Mouse (Mus musculus) kidney, postnatal 10 days (tissue): ENCODE measurements at regions not wholly inside any gene's neighbourhood (a gene's known extent, or its start where the extent isn't known, plus 50 kb on each side); places are given as distances from the start of the nearest gene placed in this dataset.

Experiments used
- DNase-seq: peaks from one replicate; pipeline ENCODE4 v3.0.0; 2021; ENCODE audit warnings: mixed read lengths

GRCm38 (mm10) chr16:10098511-10098910 is 71.5 kb upstream of the Rpl39l start:
- no peak for DNase-seq

- peak; percentile 48 for DNase-seq
Measured at GRCm38 (mm10) chr16:10088461-10089353, 81.3 kb upstream of the Rpl39l start.

- no peak for DNase-seq
Measured at GRCm38 (mm10) chr16:10086341-10086740, 83.7 kb upstream of the Rpl39l start.

- DNase-seq: no peak
Measured at GRCm38 (mm10) chr16:10085429-10085828, 84.6 kb upstream of the Rpl39l start.

GRCm38 (mm10) chr16:10081751-10082150 is 86.4 kb upstream of the Grin2a start:
- no peak for DNase-seq

GRCm38 (mm10) chr16:10080121-10080679 is 84.8 kb upstream of the Grin2a start:
- no peak for DNase-seq

- DNase-seq: peak; percentile 69
Measured at GRCm38 (mm10) chr16:10073158-10073557, 77.8 kb upstream of the Grin2a start.

GRCm38 (mm10) chr16:10063491-10063890 is 68.1 kb upstream of the Grin2a start:
- DNase-seq: no peak

GRCm38 (mm10) chr16:10058094-10058493 is 62.7 kb upstream of the Grin2a start:
- no peak for DNase-seq
